Mouse (Mus musculus): Measurements from ENCODE around the gene Arhgap28. TPM values are rescaled to one million over a fixed set of nuclear protein-coding genes. Genes with fewer than 3 reads are reported as not detected.

The Arhgap28 gene
- polyA plus RNA-seq (2015; fragmentation: Nextera tagmentation; extraction: Ambion mirVana): 13.1 and 14.7 TPM in 2 replicates

- ATAC-seq (ENCODE audit: low FRiP score): peak; percentile 93
- Histone ChIP-seq H3K4me2 (peak within 1 kb of the TSS; percentile 67), H3K27ac (peak within 1 kb of the TSS; percentile 80), H3K27me3 (no peaks in the 10 kb centered on the region), H3K4me1 (replicated peaks) (peaks cover 25% of the 10 kb centered on the region), H3K4me3 (peak within 1 kb of the TSS; percentile 66), H3K9ac (peak within 1 kb of the TSS; percentile 77), H3K9me3 (no peaks in the 10 kb centered on the region), H3K36me3 (no peaks in the 10 kb centered on the region)
- under 1% methylated on average over 64 of the region's 65 CpGs for WGBS
Observed at GRCm38 (mm10) chr17:68003741-68004560, at the start of gene Arhgap28. Gene Arhgap28 (minus strand): TSS chr17:68004120.

GRCm38 (mm10) chr17:68046341-68046675, 42.4 kb upstream of the Arhgap28 start:
- no peak for ATAC-seq (ENCODE audit: low FRiP score)
- H3K27ac ChIP-seq: no peak overlapping the region
- no peaks in the 10 kb centered on the region for H3K4me1 ChIP-seq (replicated peaks)
- H3K36me3 ChIP-seq: no peaks in the 10 kb centered on the region
- no peaks in the 10 kb centered on the region for H3K27me3 ChIP-seq
- H3K4me3 ChIP-seq: no peak overlapping the region
- WGBS: 70% methylated on average over 7 of the region's 7 CpGs
- no peak overlapping the region for H3K4me2 ChIP-seq
- H3K9ac ChIP-seq: no peak overlapping the region
- no peaks in the 10 kb centered on the region for H3K9me3 ChIP-seq

DNA sequence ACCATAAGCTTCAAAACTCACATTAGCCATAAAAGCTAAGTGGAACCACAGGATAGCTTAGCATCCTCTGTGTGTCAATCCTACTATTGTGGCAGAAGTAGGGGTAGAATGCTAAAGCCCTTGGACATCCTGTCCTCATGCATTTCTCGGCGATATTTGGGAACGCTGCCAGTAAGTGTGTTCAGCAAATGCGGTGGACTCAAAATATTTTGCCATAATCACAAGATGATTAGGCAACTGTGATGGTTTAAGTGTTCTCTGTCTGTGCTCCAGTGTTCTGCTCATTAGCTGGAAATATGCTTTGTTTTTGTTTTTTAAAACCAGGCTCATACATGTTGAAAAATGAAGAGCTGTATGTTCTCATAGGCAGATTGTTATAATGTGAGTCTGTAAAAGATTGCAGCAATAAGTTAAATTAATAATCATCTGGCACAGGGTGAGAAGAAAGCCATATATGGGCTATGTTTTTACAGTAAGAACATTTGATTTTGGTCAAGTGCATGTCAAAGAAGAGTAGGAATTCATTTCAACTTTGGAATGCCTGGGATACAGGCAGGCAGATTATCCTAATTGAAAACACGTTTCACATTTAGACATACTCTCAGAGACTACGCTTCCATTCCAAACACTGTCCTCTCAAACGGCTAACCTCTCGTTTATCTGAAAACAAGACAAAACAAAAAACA, 41.9 kb upstream of the Arhgap28 start:
- Histone ChIP-seq H3K4me3 (no peak overlapping the region), H3K4me1 (replicated peaks) (no peaks in the 10 kb centered on the region), H3K27me3 (no peaks in the 10 kb centered on the region), H3K9ac (no peak overlapping the region), H3K27ac (no peak overlapping the region), H3K36me3 (no peaks in the 10 kb centered on the region), H3K9me3 (no peaks in the 10 kb centered on the region), H3K4me2 (no peak overlapping the region)
- 83% methylated on average over 8 of the region's 8 CpGs for WGBS
- no peak for ATAC-seq (ENCODE audit: low FRiP score)

GRCm38 (mm10) chr17:68042377-68042776, 38.5 kb upstream of the Arhgap28 start:
- no peak for ATAC-seq (ENCODE audit: low FRiP score)
- H3K4me3 ChIP-seq: no peak overlapping the region
- no peak overlapping the region for H3K27ac ChIP-seq

DNA sequence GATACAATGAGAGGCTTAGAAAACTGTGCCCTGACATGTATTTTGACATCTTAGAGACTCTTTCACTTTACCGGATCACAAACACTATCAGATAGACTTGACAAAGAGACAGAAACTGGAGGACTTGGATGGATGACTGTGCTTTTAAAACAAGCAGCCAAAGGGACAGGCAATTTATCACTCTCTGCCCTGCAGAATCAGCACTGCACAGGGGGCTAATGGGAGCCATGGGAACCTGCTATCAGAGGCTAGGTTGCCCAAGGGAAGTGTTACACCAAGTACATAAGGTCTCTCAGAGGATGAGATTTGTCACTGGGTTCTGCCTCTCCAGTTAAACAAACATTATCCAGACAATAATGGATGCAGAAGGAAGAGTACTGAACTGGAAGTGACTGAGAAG, 33.1 kb upstream of the Arhgap28 start:
- Histone ChIP-seq H3K9me3 (no peaks in the 10 kb centered on the region), H3K4me1 (replicated peaks) (no peaks in the 10 kb centered on the region), H3K27ac (no peak overlapping the region), H3K4me2 (no peak overlapping the region), H3K9ac (no peak overlapping the region), H3K4me3 (no peak overlapping the region), H3K36me3 (no peaks in the 10 kb centered on the region), H3K27me3 (no peaks in the 10 kb centered on the region)
- 0 out of 2 replicates have a peak, but pooled peaks have one; percentile 49 for ATAC-seq (ENCODE audit: low FRiP score)
- 56% methylated on average over 1 of the region's 1 CpGs for WGBS

More at GRCm38 (mm10) chr17:68042377-68042776, 38.5 kb upstream of the Arhgap28 start:
- Histone ChIP-seq H3K4me2 (no peak overlapping the region), H3K36me3 (no peaks in the 10 kb centered on the region), H3K27me3 (no peaks in the 10 kb centered on the region), H3K4me1 (replicated peaks) (no peaks in the 10 kb centered on the region), H3K9me3 (no peaks in the 10 kb centered on the region), H3K9ac (no peak overlapping the region)
- 98% methylated on average over 4 of the region's 4 CpGs for WGBS

DNA sequence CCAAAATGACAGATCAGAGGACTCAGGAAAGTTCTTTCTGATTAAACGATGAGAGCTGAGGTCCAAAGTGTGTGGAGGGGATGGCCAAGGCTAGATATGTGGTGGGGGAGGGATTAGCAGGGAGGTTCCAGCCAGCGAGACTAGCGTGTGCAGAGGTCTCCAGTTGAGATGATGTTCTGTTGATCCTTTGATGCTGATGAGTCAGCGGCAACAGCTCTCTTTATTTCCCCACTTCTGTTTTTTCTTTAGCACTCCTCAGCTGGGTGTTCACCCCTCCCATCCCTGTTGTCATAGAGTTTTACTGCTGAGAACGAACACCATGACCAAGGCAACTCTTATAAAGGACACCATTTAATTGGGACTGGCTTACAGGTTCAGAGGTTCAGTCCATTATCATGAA, 25.6 kb upstream of the Arhgap28 start:
- Histone ChIP-seq H3K4me2 (no peak overlapping the region), H3K4me3 (no peak overlapping the region), H3K9me3 (no peaks in the 10 kb centered on the region), H3K27me3 (no peaks in the 10 kb centered on the region), H3K9ac (no peak overlapping the region), H3K36me3 (no peaks in the 10 kb centered on the region), H3K4me1 (replicated peaks) (no peaks in the 10 kb centered on the region), H3K27ac (no peak overlapping the region)
- no peak for ATAC-seq (ENCODE audit: low FRiP score)
- WGBS: 88% methylated on average over 5 of the region's 5 CpGs

DNA sequence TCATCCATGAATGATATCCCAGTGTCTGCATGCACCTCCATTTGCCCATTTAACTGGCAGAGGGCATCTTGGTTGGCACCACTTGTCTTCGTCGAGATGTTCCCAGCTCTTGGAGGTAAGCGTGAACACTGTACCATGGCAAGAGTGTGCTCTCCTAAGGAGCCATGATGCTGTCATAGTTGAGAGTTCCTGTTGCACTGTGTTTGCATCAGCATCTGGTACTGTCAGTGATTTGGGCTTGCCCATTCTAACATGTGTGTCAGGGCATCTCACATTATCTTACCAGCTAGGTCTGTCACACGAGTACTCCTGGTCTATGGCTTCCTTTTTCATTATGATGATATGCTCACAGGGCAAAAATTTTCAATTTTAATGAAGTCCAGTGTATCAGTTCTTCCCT, 24.6 kb upstream of the Arhgap28 start:
- 94% methylated on average over 4 of the region's 4 CpGs for WGBS
- ATAC-seq (ENCODE audit: low FRiP score): no peak
- Histone ChIP-seq H3K4me2 (no peak overlapping the region), H3K36me3 (no peaks in the 10 kb centered on the region), H3K27ac (no peak overlapping the region), H3K4me3 (no peak overlapping the region), H3K9ac (no peak overlapping the region), H3K9me3 (no peaks in the 10 kb centered on the region), H3K4me1 (replicated peaks) (no peaks in the 10 kb centered on the region), H3K27me3 (no peaks in the 10 kb centered on the region)

- Histone ChIP-seq H3K27me3 (no peaks in the 10 kb centered on the region), H3K4me3 (no peak overlapping the region), H3K4me2 (no peak overlapping the region), H3K9me3 (no peaks in the 10 kb centered on the region), H3K36me3 (no peaks in the 10 kb centered on the region), H3K9ac (no peak overlapping the region), H3K4me1 (replicated peaks) (no peaks in the 10 kb centered on the region), H3K27ac (no peak overlapping the region)
- no peak for ATAC-seq (ENCODE audit: low FRiP score)
- 76% methylated on average over 7 of the region's 7 CpGs for WGBS
Observed at GRCm38 (mm10) chr17:68024327-68024726, 20.4 kb upstream of the Arhgap28 start.

- no peak overlapping the region for H3K4me2 ChIP-seq
- H3K27ac ChIP-seq: no peak overlapping the region
- H3K27me3 ChIP-seq: no peaks in the 10 kb centered on the region
- ATAC-seq (ENCODE audit: low FRiP score): no peak
- no peak overlapping the region for H3K9ac ChIP-seq
- H3K4me3 ChIP-seq: no peak overlapping the region
- WGBS: 78% methylated on average over 15 of the region's 15 CpGs
- H3K36me3 ChIP-seq: no peaks in the 10 kb centered on the region
- H3K4me1 ChIP-seq (replicated peaks): 0 out of 2 replicates have a peak, but pooled peaks cover 2% of the 10 kb centered on the region
- no peaks in the 10 kb centered on the region for H3K9me3 ChIP-seq
Observed at GRCm38 (mm10) chr17:68019466-68020065, 15.6 kb upstream of the Arhgap28 start.

DNA sequence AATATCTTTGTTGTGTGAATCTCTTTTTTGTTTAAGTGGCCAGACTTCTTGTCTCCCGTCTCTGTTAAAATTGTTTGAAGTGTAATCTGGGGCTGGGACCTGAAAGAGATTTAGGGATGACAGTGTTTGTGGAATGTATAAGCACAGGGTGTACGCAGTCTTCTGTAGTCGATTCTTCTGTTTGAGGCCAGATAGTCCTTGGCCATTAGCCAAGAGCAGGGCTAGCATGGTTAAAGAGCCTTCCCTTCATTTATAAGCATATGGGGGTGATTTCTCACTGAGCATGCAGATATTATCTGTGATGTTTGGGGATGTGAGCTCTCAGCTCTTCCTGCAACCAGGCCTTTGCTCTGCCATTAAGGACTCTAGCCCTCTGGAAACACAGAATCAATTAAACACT, 13.2 kb upstream of the Arhgap28 start:
- ATAC-seq (ENCODE audit: low FRiP score): no peak
- H3K4me1 ChIP-seq (replicated peaks): 0 out of 2 replicates have a peak, but pooled peaks cover 2% of the 10 kb centered on the region
- 65% methylated on average over 3 of the region's 3 CpGs for WGBS
- H3K4me2 ChIP-seq: no peak overlapping the region
- no peaks in the 10 kb centered on the region for H3K36me3 ChIP-seq
- H3K27me3 ChIP-seq: no peaks in the 10 kb centered on the region
- H3K27ac ChIP-seq: no peak overlapping the region
- no peak overlapping the region for H3K9ac ChIP-seq
- no peaks in the 10 kb centered on the region for H3K9me3 ChIP-seq
- H3K4me3 ChIP-seq: no peak overlapping the region

- no peak overlapping the region for H3K9ac ChIP-seq
- no peaks in the 10 kb centered on the region for H3K4me1 ChIP-seq (replicated peaks)
- no peak overlapping the region for H3K4me2 ChIP-seq
- ATAC-seq (ENCODE audit: low FRiP score): no peak
- no peaks in the 10 kb centered on the region for H3K27me3 ChIP-seq
- no peaks in the 10 kb centered on the region for H3K9me3 ChIP-seq
- H3K36me3 ChIP-seq: no peaks in the 10 kb centered on the region
- WGBS: 94% methylated on average over 5 of the region's 5 CpGs
- H3K27ac ChIP-seq: no peak overlapping the region
- H3K4me3 ChIP-seq: no peak overlapping the region
Observed at GRCm38 (mm10) chr17:68011606-68012005, 7.7 kb upstream of the Arhgap28 start.

- Histone ChIP-seq H3K4me3 (no peak overlapping the region), H3K9me3 (no peaks in the 10 kb centered on the region), H3K27me3 (no peaks in the 10 kb centered on the region), H3K27ac (no peak overlapping the region), H3K36me3 (no peaks in the 10 kb centered on the region), H3K4me1 (replicated peaks) (peaks cover 2% of the 10 kb centered on the region; the same call in 1 of the 2 replicates), H3K9ac (no peak overlapping the region), H3K4me2 (no peak overlapping the region)
- no peak for ATAC-seq (ENCODE audit: low FRiP score)
- 96% methylated on average over 5 of the region's 5 CpGs for WGBS
Observed at GRCm38 (mm10) chr17:68010041-68010440, 6.1 kb upstream of the Arhgap28 start.
